Mouse (Mus musculus) liver, embryonic 14.5 days (tissue): ENCODE results near the gene Rmnd5a.

Source experiments
- CTCF ChIP-seq: IDR thresholded peaks from 2 replicates; pipeline ENCODE4 v1.5.1; 2016; ENCODE audit warnings: antibody characterized with exemption, low read depth, control low read depth
- EP300 ChIP-seq: IDR thresholded peaks from 2 replicates; pipeline ENCODE4 v1.6.1; 2016; ENCODE audit warnings: antibody characterized with exemption, low read depth

GRCm38 (mm10) chr6:71476783-71477182 is 36.3 kb upstream of the Rmnd5a start:
- TF ChIP-seq CTCF, result no peak
- no peak for TF ChIP-seq EP300
